Mouse (Mus musculus): Measurements from ENCODE around the gene Rmnd5b.

GRCm38 (mm10) chr11:51661867-51662365 is 26.2 kb upstream of the Rmnd5b start:
- TF ChIP-seq EP300 (IDR thresholded peaks at IDR 0.05; ENCODE audit: low read depth) (no peak), CTCF (IDR thresholded peaks at IDR 0.05; ENCODE audit: low read depth) (no peak)
